Mouse (Mus musculus): ENCODE measurements around the gene Gm20388. TPM values are rescaled to one million over a fixed set of nuclear protein-coding genes. Genes with fewer than 3 reads are reported as not detected.
A peak's percentile ranks its signal among the peaks of the same experiment; 100 is the strongest.

The Gm20388 gene
- total RNA-seq, 2 experiments from 2014 or later = 2.2 to 7.6 TPM

- DNase-seq (ENCODE audit: low spot score in 2 of 2) = no peak
- Histone ChIP-seq H3K4me3 (no peak overlapping the region), H3K27ac (no peak overlapping the region)
- TF ChIP-seq CTCF (conservative IDR thresholded peaks at IDR 0.05) = no peak
Observed at GRCm38 (mm10) chr8:124242208-124242607, 4331.6 kb downstream of the Gm20388 start.

GRCm38 (mm10) chr8:124242913-124243312 lies 4332.3 kb downstream of the Gm20388 start:
- H3K4me3 ChIP-seq = no peak overlapping the region
- TF ChIP-seq CTCF (conservative IDR thresholded peaks at IDR 0.05) = no peak
- no peak for DNase-seq (ENCODE audit: low spot score in 2 of 2)
- H3K27ac ChIP-seq = no peak overlapping the region

- Histone ChIP-seq H3K27ac (no peak overlapping the region), H3K4me3 (no peak overlapping the region)
- no peak for DNase-seq (ENCODE audit: low spot score in 2 of 2)
- no peak for TF ChIP-seq CTCF (conservative IDR thresholded peaks at IDR 0.05)
Observed at GRCm38 (mm10) chr8:124247581-124247980, 4336.9 kb downstream of the Gm20388 start.

GRCm38 (mm10) chr8:124248688-124249087 lies 4338.0 kb downstream of the Gm20388 start:
- Histone ChIP-seq H3K27ac (no peak overlapping the region), H3K4me3 (no peak overlapping the region)
- no peak for TF ChIP-seq CTCF (conservative IDR thresholded peaks at IDR 0.05)
- no peak for DNase-seq (ENCODE audit: low spot score in 2 of 2)

GRCm38 (mm10) chr8:124250255-124250654 lies 4339.6 kb downstream of the Gm20388 start:
- no peak for DNase-seq (ENCODE audit: low spot score in 2 of 2)
- TF ChIP-seq CTCF (conservative IDR thresholded peaks at IDR 0.05) = no peak
- no peak overlapping the region for H3K4me3 ChIP-seq
- no peak overlapping the region for H3K27ac ChIP-seq

GRCm38 (mm10) chr8:124250785-124251184 lies 4340.1 kb downstream of the Gm20388 start:
- Histone ChIP-seq H3K27ac (no peak overlapping the region), H3K4me3 (no peak overlapping the region)
- no peak for TF ChIP-seq CTCF (conservative IDR thresholded peaks at IDR 0.05)
- no peak for DNase-seq (ENCODE audit: low spot score in 2 of 2)

- no peak for TF ChIP-seq CTCF (conservative IDR thresholded peaks at IDR 0.05)
- Histone ChIP-seq H3K4me3 (no peak overlapping the region), H3K27ac (peak overlapping the region; percentile 4; the same call in 1 of the 2 replicates)
- peak in 1 of 2 experiments; percentile 68 for DNase-seq (ENCODE audit: low spot score in 2 of 2)
Observed at GRCm38 (mm10) chr8:124252533-124252950, 4341.9 kb downstream of the Gm20388 start.

- Histone ChIP-seq H3K27ac (no peak overlapping the region), H3K4me3 (no peak overlapping the region)
- TF ChIP-seq CTCF (conservative IDR thresholded peaks at IDR 0.05) = no peak
- DNase-seq (ENCODE audit: low spot score in 2 of 2) = no peak
Observed at GRCm38 (mm10) chr8:124253939-124254338, 4343.3 kb downstream of the Gm20388 start.

GRCm38 (mm10) chr8:124256841-124257240 lies 4346.2 kb downstream of the Gm20388 start:
- Histone ChIP-seq H3K4me3 (no peak overlapping the region), H3K27ac (peak overlapping the region; percentile 83)
- no peak for TF ChIP-seq CTCF (conservative IDR thresholded peaks at IDR 0.05)
- DNase-seq (ENCODE audit: low spot score in 2 of 2) = no peak

- Histone ChIP-seq H3K4me3 (no peak overlapping the region), H3K27ac (peak overlapping the region; percentile 83)
- DNase-seq (ENCODE audit: low spot score in 2 of 2) = peak; percentile 42 to 54
- no peak for TF ChIP-seq CTCF (conservative IDR thresholded peaks at IDR 0.05)
Observed at GRCm38 (mm10) chr8:124257363-124257762, 4346.7 kb downstream of the Gm20388 start.

- H3K4me3 ChIP-seq = no peak overlapping the region
- H3K27ac ChIP-seq = no peak overlapping the region
- no peak for TF ChIP-seq CTCF (conservative IDR thresholded peaks at IDR 0.05)
- no peak for DNase-seq (ENCODE audit: low spot score in 2 of 2)
Observed at GRCm38 (mm10) chr8:124259146-124259545, 4348.5 kb downstream of the Gm20388 start.

GRCm38 (mm10) chr8:124259925-124260324 lies 4349.3 kb downstream of the Gm20388 start:
- no peak for DNase-seq (ENCODE audit: low spot score in 2 of 2)
- TF ChIP-seq CTCF (conservative IDR thresholded peaks at IDR 0.05) = no peak
- H3K27ac ChIP-seq = no peak overlapping the region
- no peak overlapping the region for H3K4me3 ChIP-seq

GRCm38 (mm10) chr8:124260371-124260770 lies 4349.7 kb downstream of the Gm20388 start:
- Histone ChIP-seq H3K27ac (no peak overlapping the region), H3K4me3 (no peak overlapping the region)
- DNase-seq (ENCODE audit: low spot score in 2 of 2) = no peak
- TF ChIP-seq CTCF (conservative IDR thresholded peaks at IDR 0.05) = no peak

- no peak for DNase-seq (ENCODE audit: low spot score in 2 of 2)
- Histone ChIP-seq H3K27ac (no peak overlapping the region), H3K4me3 (no peak overlapping the region)
- TF ChIP-seq CTCF (conservative IDR thresholded peaks at IDR 0.05) = no peak
Observed at GRCm38 (mm10) chr8:124263058-124263457, 4352.4 kb downstream of the Gm20388 start.

- no peak for TF ChIP-seq CTCF (conservative IDR thresholded peaks at IDR 0.05)
- DNase-seq (ENCODE audit: low spot score in 2 of 2) = no peak
- Histone ChIP-seq H3K4me3 (no peak overlapping the region), H3K27ac (no peak overlapping the region)
Observed at GRCm38 (mm10) chr8:124264032-124264431, 4353.4 kb downstream of the Gm20388 start.
